Mouse (Mus musculus) kidney, embryonic 16.5 days (tissue): ENCODE results near the gene Ltb4r1. TPM values are rescaled to one million over a fixed set of nuclear protein-coding genes. Genes with fewer than 3 reads are reported as not detected.

Experiments used
- ATAC-seq: fragments of 200-750 bp; cut with Nextera tagmentation; 2 replicates; pipeline ENCODE4 v1.8.0; 2017; ENCODE audit warnings: moderate TSS enrichment; ENCODE audit not compliant: low FRiP score, low TSS enrichment
- H3K27ac ChIP-seq: fragments of 300-500 bp; sonication (generic); 2 replicates; pipeline ENCODE4 v1.5.1; 2014; ENCODE audit warnings: low read length
- H3K27me3 ChIP-seq: fragments of 300-500 bp; sonication (generic); 2 replicates; pipeline ENCODE4 v1.6.1; 2014; ENCODE audit warnings: low read length, control low read depth, mixed read lengths; ENCODE audit not compliant: insufficient read depth
- H3K36me3 ChIP-seq: fragments of 300-500 bp; sonication (generic); 2 replicates; pipeline ENCODE4 v1.6.1; 2014; ENCODE audit warnings: low read length, control low read depth, mixed read lengths; ENCODE audit not compliant: insufficient read depth
- H3K4me1 ChIP-seq: fragments of 300-500 bp; sonication (generic); 2 replicates; pipeline ENCODE4 v1.6.1; 2014; ENCODE audit warnings: low read length, control low read depth, mixed read lengths; ENCODE audit not compliant: insufficient read depth
- H3K4me2 ChIP-seq: fragments of 300-500 bp; sonication (generic); replicated peaks from 2 replicates; pipeline ENCODE4 v1.6.1; 2014; ENCODE audit warnings: low read depth, low read length
- H3K4me3 ChIP-seq: fragments of 300-500 bp; sonication (generic); 2 replicates; pipeline ENCODE4 v1.5.1; 2014; ENCODE audit warnings: mild to moderate bottlenecking, low read length
- H3K9ac ChIP-seq: fragments of 300-500 bp; sonication (generic); replicated peaks from 2 replicates; pipeline ENCODE4 v1.6.1; 2014; ENCODE audit warnings: low read length
- H3K9me3 ChIP-seq: fragments of 300-500 bp; sonication (generic); 2 replicates; pipeline ENCODE4 v1.6.1; 2016; ENCODE audit warnings: low read length, control low read depth
- WGBS: fragments of 180-500 bp; shearing (Covaris S2); extraction: QIAGEN DNeasy Blood & Tissue Kit; methylation state at CpG from one replicate; pipeline ENCODE4 v1.1.7; 2014; 5-methylcytosine and 5-hydroxymethylcytosine counted together
- polyA plus RNA-seq: library from polyadenylated mRNA; unstranded; fragments of >200 nt; fragmentation: Nextera tagmentation; extraction: Ambion mirVana; gene quantifications from 2 replicates; pipeline ENCODE4 v1.2.1, GENCODE M21; 2015

Gene Ltb4r1
- polyA plus RNA-seq, 1 experiment from 2014 or later, result 0.92 TPM

DNA sequence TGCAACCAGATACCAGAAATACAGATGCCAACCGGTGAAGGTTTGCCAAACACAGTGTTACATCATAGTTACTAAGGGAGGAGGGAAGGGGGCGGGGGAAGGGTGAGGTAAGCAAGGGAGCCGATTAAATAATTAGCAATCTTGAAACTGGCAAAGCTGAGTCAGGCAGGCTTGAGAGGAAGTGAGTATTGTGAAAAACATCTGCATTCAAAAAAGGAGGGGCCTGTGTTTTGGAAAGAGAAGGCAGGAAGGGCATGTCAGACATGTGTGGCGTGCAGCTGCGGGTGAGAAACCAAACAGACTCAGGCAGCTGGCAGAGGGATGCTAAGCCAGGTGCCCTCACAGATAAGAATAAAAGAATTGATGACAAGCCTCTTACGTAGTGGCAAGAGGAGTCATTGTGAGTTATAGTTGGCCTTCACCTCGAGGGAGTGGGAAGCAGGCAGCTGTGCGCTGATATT lies 41.3 kb upstream of the Ltb4r1 start:
- WGBS, result 54% methylated on average over 8 of the region's 8 CpGs
- H3K27ac ChIP-seq, result no peak overlapping the region
- H3K4me1 ChIP-seq, result peaks cover 10% of the 10 kb centered on the region
- H3K9ac ChIP-seq, result 0 out of 2 replicates have a peak overlapping the region, but pooled peaks have one; percentile 16
- no peak overlapping the region for H3K4me3 ChIP-seq
- no peak for ATAC-seq
- no peaks in the 10 kb centered on the region for H3K27me3 ChIP-seq
- no peaks in the 10 kb centered on the region for H3K9me3 ChIP-seq
- 0 out of 2 replicates have a peak, but pooled peaks cover 7% of the 10 kb centered on the region for H3K36me3 ChIP-seq
- no peak overlapping the region for H3K4me2 ChIP-seq

DNA sequence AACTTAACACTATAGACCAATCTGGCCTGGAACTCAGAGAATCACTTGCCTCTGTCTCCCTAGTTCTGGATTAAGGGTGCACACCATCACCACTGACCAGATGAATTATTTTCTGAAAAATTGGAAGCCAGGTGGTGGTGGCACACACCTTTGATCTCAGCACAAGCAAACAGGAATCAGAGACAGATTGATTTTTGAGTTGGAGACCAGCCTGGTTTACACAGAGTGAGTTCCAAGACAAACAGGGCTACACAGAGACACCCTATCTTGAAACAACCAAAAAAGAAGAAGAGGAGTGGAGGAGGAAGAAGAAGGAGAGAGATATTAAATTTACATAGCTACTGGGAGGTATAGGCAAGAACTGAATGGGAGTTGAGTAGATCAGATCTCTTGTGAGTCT lies 39.5 kb upstream of the Ltb4r1 start:
- H3K27ac ChIP-seq, result no peak overlapping the region
- no peak overlapping the region for H3K4me2 ChIP-seq
- no peak for ATAC-seq
- no peak overlapping the region for H3K9ac ChIP-seq
- peaks cover 5% of the 10 kb centered on the region for H3K4me1 ChIP-seq
- no peaks in the 10 kb centered on the region for H3K27me3 ChIP-seq
- H3K9me3 ChIP-seq, result no peaks in the 10 kb centered on the region
- no peak overlapping the region for H3K4me3 ChIP-seq
- H3K36me3 ChIP-seq, result no peaks in the 10 kb centered on the region

DNA sequence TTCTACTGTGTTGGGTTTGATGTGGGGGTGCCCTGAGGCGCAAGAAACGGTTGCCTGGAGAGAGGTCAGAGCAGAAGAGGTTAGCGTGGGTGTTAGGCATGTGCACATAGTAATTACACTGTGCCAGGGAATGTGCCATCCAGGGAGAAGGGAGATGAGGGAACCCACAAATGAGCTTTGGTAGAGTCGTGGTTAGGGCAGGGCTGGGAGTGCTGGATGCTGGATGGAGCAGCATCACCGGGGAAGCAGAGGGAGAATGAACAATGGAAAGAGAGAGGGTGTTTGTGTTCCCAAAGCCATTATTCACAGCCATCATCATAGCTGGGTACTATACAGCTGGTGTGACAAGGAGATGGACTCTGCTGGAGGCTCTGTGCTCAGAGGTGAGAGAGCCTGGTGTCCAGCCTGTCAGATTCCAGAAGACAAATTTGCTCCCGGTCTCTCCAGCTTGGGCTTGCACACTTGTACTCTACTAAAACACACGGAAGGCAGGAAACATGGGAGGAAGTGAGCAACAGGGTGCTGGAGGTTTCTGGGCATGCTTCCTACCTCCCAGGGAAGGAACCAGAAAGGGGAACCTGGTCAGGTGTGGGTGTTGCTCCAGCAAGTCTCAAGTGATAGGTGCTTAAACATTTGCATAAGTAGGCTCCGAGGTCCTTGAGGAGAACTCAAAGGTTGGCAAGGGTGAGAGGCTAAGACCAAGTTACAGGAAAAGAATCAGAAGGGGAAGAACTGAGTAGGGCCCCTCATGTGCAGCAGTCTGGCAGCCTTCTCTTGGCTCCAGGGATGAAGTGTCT lies 37.7 kb upstream of the Ltb4r1 start:
- Histone ChIP-seq H3K4me2 (no peak overlapping the region), H3K27ac (no peak overlapping the region), H3K36me3 (no peaks in the 10 kb centered on the region), H3K9ac (no peak overlapping the region), H3K9me3 (no peaks in the 10 kb centered on the region), H3K4me3 (no peak overlapping the region), H3K27me3 (no peaks in the 10 kb centered on the region), H3K4me1 (no peaks in the 10 kb centered on the region)
- ATAC-seq, result no peak
- WGBS, result 67% methylated on average over 8 of the region's 8 CpGs

DNA sequence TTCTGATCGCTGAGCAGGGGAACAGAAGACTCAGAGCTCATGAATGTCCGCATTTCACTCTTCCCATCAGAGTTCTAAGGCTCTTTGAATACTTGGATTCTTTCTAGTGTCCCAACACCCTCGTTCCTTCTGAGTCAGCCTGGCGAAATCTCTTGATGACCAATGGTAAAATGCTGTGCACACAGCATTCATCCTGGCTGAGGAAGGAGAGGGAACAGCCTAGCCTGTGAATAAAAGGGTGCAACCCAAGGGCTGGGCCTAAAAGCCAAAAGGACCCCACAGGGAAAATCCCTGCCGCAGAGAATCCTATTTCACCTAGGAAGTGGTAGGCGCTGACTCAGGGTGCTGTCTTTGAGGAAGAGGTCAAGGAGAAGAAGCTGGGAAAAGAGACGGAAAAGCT lies 35.6 kb upstream of the Ltb4r1 start:
- ATAC-seq, result no peak
- Histone ChIP-seq H3K9me3 (no peaks in the 10 kb centered on the region), H3K4me1 (no peaks in the 10 kb centered on the region), H3K27ac (no peak overlapping the region), H3K9ac (no peak overlapping the region), H3K4me2 (no peak overlapping the region), H3K4me3 (no peak overlapping the region), H3K27me3 (no peaks in the 10 kb centered on the region), H3K36me3 (no peaks in the 10 kb centered on the region)
- 74% methylated on average over 7 of the region's 7 CpGs for WGBS

DNA sequence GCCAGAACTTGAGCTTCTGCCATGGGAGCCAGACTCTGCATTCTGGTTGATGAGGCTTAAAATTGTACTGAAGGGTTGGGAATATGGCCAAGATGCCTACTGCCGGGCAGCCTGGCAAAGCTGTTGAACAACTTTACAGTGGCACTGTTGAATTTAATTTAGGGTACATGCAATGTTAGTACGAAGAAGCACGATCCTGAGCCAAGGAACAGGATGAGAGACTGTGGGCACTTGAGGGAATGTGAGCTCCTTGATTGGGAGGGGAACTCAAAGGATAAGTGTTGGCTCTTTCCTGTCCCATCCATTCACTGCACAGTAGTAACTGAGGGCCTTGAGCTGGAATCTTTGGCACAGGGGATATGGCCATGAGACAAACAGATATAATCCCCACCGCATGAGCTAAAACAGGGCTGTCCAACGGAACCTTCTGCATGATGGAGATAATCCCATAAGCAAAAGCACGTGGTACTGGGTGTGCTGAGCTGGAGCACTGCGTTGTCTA lies 35.2 kb upstream of the Ltb4r1 start:
- H3K4me3 ChIP-seq, result no peak overlapping the region
- H3K9me3 ChIP-seq, result no peaks in the 10 kb centered on the region
- ATAC-seq, result no peak

DNA sequence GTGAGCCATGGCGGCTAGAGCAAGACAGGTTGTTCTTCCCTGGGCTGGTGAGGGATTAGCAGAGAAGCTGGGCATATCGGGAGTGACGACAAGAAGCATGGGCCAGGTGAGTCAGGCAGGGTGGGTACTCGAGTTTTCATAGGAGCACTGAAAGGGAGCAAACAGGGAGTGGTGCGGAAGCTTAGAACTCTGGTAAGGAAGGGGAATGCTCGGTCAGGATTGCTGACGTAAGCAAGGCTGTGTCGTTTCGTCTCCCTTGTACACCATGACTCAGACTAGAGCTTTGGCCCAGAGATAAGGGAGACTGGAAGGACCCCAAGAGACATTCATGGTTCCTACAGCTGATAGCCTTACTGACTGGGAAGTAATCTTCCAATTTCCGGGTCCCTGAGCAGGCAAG lies 31.9 kb upstream of the Ltb4r1 start:
- ATAC-seq, result no peak
- peaks cover 11% of the 10 kb centered on the region for H3K36me3 ChIP-seq
- H3K9me3 ChIP-seq, result no peaks in the 10 kb centered on the region
- H3K4me3 ChIP-seq, result no peak overlapping the region
- 77% methylated on average over 10 of the region's 10 CpGs for WGBS
- no peak overlapping the region for H3K27ac ChIP-seq
- H3K4me2 ChIP-seq, result no peak overlapping the region
- 0 out of 2 replicates have a peak, but pooled peaks cover 7% of the 10 kb centered on the region for H3K4me1 ChIP-seq
- H3K27me3 ChIP-seq, result no peaks in the 10 kb centered on the region
- H3K9ac ChIP-seq, result no peak overlapping the region

More for the DNA sequence above, 35.2 kb upstream of the Ltb4r1 start:
- H3K27ac ChIP-seq, result no peak overlapping the region
- H3K36me3 ChIP-seq, result no peaks in the 10 kb centered on the region
- no peak overlapping the region for H3K4me2 ChIP-seq
- no peaks in the 10 kb centered on the region for H3K27me3 ChIP-seq
- WGBS, result 85% methylated on average over 7 of the region's 7 CpGs
- no peaks in the 10 kb centered on the region for H3K4me1 ChIP-seq
- no peak overlapping the region for H3K9ac ChIP-seq

DNA sequence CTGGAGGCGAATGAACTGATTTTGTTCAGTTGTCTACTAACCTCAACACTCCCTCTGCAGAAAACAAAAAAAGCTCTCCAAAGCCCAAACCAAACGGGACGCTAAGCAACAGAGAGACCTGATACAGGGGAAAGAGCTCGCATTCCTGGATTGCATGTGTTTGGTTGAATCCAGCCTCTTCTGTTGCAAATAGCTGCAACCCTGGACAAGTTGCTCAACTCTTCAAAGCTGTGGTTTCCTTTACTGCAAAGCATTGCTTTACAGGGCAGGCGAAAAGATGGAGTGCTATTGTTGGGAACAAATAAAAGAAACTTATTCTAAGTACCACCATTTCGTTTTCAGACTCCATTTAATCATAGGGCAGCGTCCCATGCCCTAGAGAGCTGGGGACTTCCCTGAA lies 30.9 kb upstream of the Ltb4r1 start:
- 0 out of 2 replicates have a peak, but pooled peaks cover 7% of the 10 kb centered on the region for H3K4me1 ChIP-seq
- no peaks in the 10 kb centered on the region for H3K9me3 ChIP-seq
- H3K4me3 ChIP-seq, result no peak overlapping the region
- no peaks in the 10 kb centered on the region for H3K27me3 ChIP-seq
- WGBS, result 83% methylated on average over 7 of the region's 7 CpGs
- no peak overlapping the region for H3K27ac ChIP-seq
- ATAC-seq, result no peak
- H3K4me2 ChIP-seq, result no peak overlapping the region
- H3K9ac ChIP-seq, result no peak overlapping the region
- H3K36me3 ChIP-seq, result peaks cover 20% of the 10 kb centered on the region

DNA sequence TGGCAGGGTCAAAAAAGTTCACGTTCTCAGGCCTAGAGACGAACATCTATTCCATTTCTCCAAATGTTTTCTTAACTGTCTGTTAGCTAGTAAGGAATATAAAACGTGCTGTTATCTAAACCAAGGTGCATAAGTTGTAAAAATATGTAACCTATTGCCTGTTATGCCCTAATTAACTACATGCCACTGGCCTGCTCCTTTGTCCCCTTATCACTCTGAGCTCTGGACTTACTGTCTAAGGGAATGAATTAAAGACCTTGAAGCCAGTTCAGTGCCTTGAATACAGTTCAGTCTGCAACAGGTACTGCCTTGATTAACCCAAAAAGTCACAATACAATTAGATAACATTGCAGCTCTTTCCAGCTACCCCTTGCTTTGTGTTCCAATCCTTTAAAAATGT lies 30.4 kb upstream of the Ltb4r1 start:
- Histone ChIP-seq H3K4me3 (no peak overlapping the region), H3K27me3 (no peaks in the 10 kb centered on the region), H3K9me3 (no peaks in the 10 kb centered on the region), H3K36me3 (peaks cover 24% of the 10 kb centered on the region), H3K27ac (no peak overlapping the region), H3K4me2 (no peak overlapping the region), H3K4me1 (0 out of 2 replicates have a peak, but pooled peaks cover 7% of the 10 kb centered on the region), H3K9ac (no peak overlapping the region)
- 47% methylated on average over 3 of the region's 3 CpGs for WGBS
- ATAC-seq, result no peak

DNA sequence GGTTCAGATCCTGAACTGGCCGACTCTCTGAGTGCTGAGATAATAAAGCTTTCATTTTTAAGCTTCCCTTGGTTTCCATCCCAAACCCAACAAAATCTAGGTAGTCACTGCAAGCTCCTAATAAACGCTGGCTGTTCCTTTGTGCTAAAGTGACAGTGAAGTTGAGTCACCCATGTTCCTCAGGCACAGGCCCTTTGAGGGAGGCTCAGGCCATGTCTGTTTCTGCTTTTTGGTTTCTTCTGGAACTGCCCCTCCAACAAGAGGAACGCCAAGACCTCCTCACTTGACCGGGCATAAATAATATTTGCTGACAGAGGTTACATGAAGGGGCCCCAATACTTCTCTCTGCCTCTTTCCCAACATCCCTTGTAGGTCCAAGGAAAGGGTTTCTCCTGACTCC lies 30.0 kb upstream of the Ltb4r1 start:
- Histone ChIP-seq H3K9me3 (no peaks in the 10 kb centered on the region), H3K4me3 (no peak overlapping the region), H3K36me3 (peaks cover 28% of the 10 kb centered on the region), H3K27ac (no peak overlapping the region), H3K9ac (no peak overlapping the region), H3K4me1 (0 out of 2 replicates have a peak, but pooled peaks cover 7% of the 10 kb centered on the region), H3K27me3 (no peaks in the 10 kb centered on the region), H3K4me2 (no peak overlapping the region)
- ATAC-seq, result no peak
- 79% methylated on average over 4 of the region's 4 CpGs for WGBS

DNA sequence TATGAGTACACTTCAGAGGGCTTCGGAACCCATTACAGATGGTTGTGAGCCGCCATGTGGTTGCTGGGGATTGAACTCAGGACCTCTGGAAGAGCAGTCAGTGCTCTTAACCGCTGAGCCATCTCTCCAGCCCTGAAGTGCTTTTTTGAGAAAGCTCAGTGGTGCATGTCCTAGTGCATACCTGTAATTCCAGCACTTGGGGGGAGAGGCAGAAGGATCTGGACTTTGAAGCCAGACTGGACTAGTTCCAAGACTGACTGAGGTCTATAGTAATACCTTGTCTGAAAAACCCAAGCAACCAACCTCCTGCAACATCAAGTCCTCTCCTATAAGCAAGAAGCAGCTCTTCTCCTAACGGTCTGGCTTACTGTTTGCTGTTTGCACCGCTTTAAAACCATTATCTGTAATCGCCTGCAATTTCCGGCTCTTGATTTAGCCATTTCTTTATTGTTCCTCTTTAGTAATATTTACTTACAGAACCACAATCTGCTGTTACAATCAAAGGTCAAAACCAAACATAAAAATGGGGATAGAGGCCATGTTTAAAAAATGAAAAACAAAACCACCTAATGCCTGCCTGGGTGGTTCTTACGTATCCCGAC lies 28.6 kb upstream of the Ltb4r1 start:
- peak; percentile 77 for ATAC-seq
- H3K4me1 ChIP-seq, result 0 out of 2 replicates have a peak, but pooled peaks cover 7% of the 10 kb centered on the region
- H3K4me3 ChIP-seq, result no peak overlapping the region
- WGBS, result 80% methylated on average over 9 of the region's 9 CpGs
- no peaks in the 10 kb centered on the region for H3K27me3 ChIP-seq
- H3K9me3 ChIP-seq, result no peaks in the 10 kb centered on the region
- H3K4me2 ChIP-seq, result no peak overlapping the region
- peaks cover 28% of the 10 kb centered on the region for H3K36me3 ChIP-seq
- H3K27ac ChIP-seq, result no peak overlapping the region
- no peak overlapping the region for H3K9ac ChIP-seq
